Mouse (Mus musculus) bone marrow macrophage, adult 2 months (primary cell): ENCODE measurements around the gene Rasgrp1.

ENCODE experiments used
- CTCF ChIP-seq: IDR thresholded peaks from 2 replicates; pipeline ENCODE4 v1.5.1; 2012; ENCODE audit warnings: low read depth, mild to moderate bottlenecking, low read length, moderate library complexity
- POLR2A ChIP-seq: IDR thresholded peaks from 2 replicates; pipeline ENCODE4 v1.6.1; 2012; ENCODE audit warnings: mild to moderate bottlenecking, low read depth, low read length, borderline replicate concordance

DNA sequence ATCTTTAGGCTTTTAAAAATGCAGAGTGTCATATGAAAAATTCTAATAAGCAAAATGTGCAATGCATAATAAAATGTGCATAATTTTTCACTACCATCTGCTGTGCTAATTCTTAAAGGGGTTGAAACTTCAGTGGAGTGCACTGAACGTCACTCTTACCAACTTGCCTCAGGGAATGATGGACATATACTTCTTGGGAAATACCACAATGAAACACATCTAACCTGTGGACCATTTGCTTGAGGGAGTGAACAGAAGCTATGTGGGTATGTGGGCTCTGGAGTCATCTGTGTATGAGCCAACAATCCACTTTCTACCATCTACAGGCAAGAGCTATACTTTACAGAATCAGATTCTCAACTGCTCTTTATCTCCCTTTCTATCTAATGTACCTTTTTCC, 31.5 kb downstream of the Rasgrp1 start:
- TF ChIP-seq CTCF, result no peak
- TF ChIP-seq POLR2A, result no peak
